Mouse (Mus musculus) midbrain, postnatal 0 days (tissue): ENCODE measurements around the gene Rassf7. TPM values are rescaled to one million over a fixed set of nuclear protein-coding genes. Genes with fewer than 3 reads are reported as not detected.

Source experiments
- ATAC-seq: fragments of 200-750 bp; cut with Nextera tagmentation; 2 replicates; pipeline ENCODE4 v1.8.0; 2017; ENCODE audit warnings: moderate number of reproducible peaks, mild to moderate bottlenecking, moderate TSS enrichment, moderate library complexity; ENCODE audit not compliant: low FRiP score
- DNase-seq: peaks from one replicate; pipeline ENCODE4 v3.0.0-alpha.2; 2015; ENCODE audit warnings: low spot score
- H3K27ac ChIP-seq: fragments of 300-500 bp; sonication (generic); 2 replicates; pipeline ENCODE4 v1.5.1; 2014; ENCODE audit warnings: low read depth, mild to moderate bottlenecking, low read length, mixed read lengths
- H3K27me3 ChIP-seq: fragments of 300-500 bp; sonication (generic); 2 replicates; pipeline ENCODE4 v1.6.1; 2014; ENCODE audit warnings: low read length, control low read depth, mixed read lengths; ENCODE audit not compliant: insufficient read depth
- H3K36me3 ChIP-seq: fragments of 300-500 bp; sonication (generic); 2 replicates; pipeline ENCODE4 v1.6.1; 2014; ENCODE audit warnings: low read length, control low read depth, mixed read lengths; ENCODE audit not compliant: insufficient read depth
- H3K4me1 ChIP-seq: fragments of 300-500 bp; sonication (generic); 2 replicates; pipeline ENCODE4 v1.6.1; 2014; ENCODE audit warnings: mild to moderate bottlenecking, control low read depth, antibody characterized with exemption, low read length, mixed read lengths; ENCODE audit not compliant: insufficient read depth
- H3K4me2 ChIP-seq: fragments of 300-500 bp; sonication (generic); 2 replicates; pipeline ENCODE4 v1.6.1; 2014; ENCODE audit warnings: low read depth, mild to moderate bottlenecking, low read length, mixed read lengths; ENCODE audit not compliant: poor library complexity, severe bottlenecking
- H3K4me3 ChIP-seq: fragments of 300-500 bp; sonication (generic); 2 replicates; pipeline ENCODE4 v1.5.1; 2014; ENCODE audit warnings: low read depth, mild to moderate bottlenecking, low read length, moderate library complexity
- H3K9ac ChIP-seq: fragments of 300-500 bp; sonication (generic); replicated peaks from 2 replicates; pipeline ENCODE4 v1.6.1; 2014; ENCODE audit warnings: mild to moderate bottlenecking, low read length, moderate library complexity, mixed read lengths; ENCODE audit not compliant: poor library complexity, severe bottlenecking
- H3K9me3 ChIP-seq: fragments of 300-500 bp; sonication (generic); 2 replicates; pipeline ENCODE4 v1.6.1; 2016; ENCODE audit warnings: low read length, control low read depth
- CTCF ChIP-seq: IDR thresholded peaks from 2 replicates; pipeline ENCODE4 v1.5.1; 2016; ENCODE audit warnings: antibody characterized with exemption, mild to moderate bottlenecking
- WGBS: fragments of 180-500 bp; shearing (Covaris S2); extraction: QIAGEN DNeasy Blood & Tissue Kit; methylation state at CpG from one replicate; pipeline ENCODE4 v1.1.7; 2014; 5-methylcytosine and 5-hydroxymethylcytosine counted together
- polyA plus RNA-seq: library from polyadenylated mRNA; unstranded; fragments of >200 nt; fragmentation: Nextera tagmentation; extraction: Ambion mirVana; gene quantifications from 2 replicates; pipeline ENCODE4 v1.2.1, GENCODE M21; 2015
- total RNA-seq: library from RNA; depleted of rRNA; stranded (reverse); fragments of >200 nt; gene quantifications from 2 replicates; pipeline ENCODE4 v1.2.3, GENCODE M21; 2014

Rassf7 gene
- total and polyA plus RNA-seq, 2 experiments from 2014 or later = 20.7 to 23.5 TPM

DNA sequence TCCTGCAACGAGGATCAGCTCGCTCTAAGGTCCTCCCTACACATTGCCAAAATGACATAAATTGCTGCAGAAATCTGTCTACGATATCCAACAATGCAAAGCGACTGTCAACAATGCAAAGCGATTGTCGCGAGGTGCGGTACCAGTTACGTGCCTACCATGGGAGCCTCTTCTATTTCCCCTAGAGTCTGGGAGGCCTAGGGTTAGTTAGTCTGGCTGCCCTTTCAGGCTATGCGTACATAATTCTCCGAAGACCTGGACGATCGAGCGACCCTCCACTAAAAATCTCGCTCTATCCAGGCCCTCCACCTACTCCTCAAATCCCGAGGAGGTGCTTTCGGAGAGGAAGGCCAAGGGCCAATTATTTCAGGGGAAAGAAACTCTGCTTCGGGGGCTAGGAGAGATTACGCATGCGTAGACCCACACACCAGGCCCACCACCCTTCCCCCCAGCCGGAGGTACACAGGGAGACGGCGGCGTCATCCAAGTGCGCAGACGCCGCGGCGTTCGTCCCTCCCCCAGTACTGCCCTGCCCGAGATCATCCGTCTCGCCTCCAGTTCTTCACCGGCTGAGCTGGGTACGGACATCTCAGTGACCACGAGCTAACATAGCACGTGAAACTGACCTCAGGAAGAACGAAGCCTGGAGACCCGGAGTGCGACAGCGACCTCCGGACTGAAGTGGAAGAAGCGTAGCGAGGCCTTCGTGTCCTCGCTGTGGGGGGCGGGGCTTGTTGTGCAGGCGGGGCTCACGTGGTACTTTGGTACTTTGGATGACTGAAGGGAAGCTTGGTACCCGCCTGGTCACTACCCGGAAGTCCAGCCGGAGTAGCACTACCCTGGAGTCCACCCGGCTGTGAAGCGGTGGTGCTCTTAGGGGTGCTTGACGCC, 43.3 kb upstream of the Rassf7 start, which contains the start of gene Rnh1:
Gene Rnh1 (minus strand): TSS at position 742 of the 891 bp plus-strand sequence.
- Histone ChIP-seq H3K4me3 (peak within 1 kb of the TSS; percentile 51), H3K4me2 (peak within 1 kb of the TSS; percentile 63), H3K9me3 (no peaks in the 10 kb centered on the region), H3K9ac (peak within 1 kb of the TSS; percentile 65), H3K4me1 (peaks cover 6% of the 10 kb centered on the region; the same call in 1 of the 2 replicates), H3K27me3 (no peaks in the 10 kb centered on the region), H3K27ac (peak within 1 kb of the TSS; percentile 89), H3K36me3 (no peaks in the 10 kb centered on the region)
- TF ChIP-seq CTCF = peak; percentile 17
- 2% methylated on average over 55 of the region's 55 CpGs for WGBS
- peak; percentile 97 for DNase-seq
- peak; percentile 98 for ATAC-seq

DNA sequence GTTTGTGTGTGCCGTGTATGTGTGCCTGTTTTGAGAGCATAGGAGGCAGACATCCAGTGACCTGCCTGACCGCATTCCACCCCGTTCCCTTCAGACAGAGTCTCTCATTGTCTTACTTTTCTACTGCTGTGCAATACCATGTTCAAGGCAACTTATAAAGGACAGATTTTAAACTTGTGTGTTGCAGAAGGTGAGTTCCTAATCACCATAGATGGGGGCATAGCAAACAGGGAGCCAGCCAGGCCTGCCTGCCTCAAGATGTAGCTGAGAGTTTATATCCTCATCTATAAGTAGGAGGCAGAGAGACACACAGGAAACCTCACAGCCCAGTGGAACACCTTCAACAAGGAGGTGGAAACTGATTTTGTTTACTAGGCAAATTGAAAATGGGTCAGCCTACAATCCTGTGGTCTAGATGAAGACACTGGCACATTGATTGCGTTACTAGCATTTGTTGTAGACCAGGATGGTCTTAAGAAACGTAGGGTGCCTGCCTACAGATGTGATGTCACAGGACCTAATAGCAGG, 42.3 kb upstream of the Rassf7 start:
- peaks cover 6% of the 10 kb centered on the region; the same call in 1 of the 2 replicates for H3K4me1 ChIP-seq
- H3K27me3 ChIP-seq = no peaks in the 10 kb centered on the region
- peak overlapping the region; percentile 63 for H3K4me2 ChIP-seq
- ATAC-seq = no peak
- H3K27ac ChIP-seq = 0 out of 2 replicates have a peak overlapping the region, but pooled peaks have one; percentile 89
- no peaks in the 10 kb centered on the region for H3K36me3 ChIP-seq
- peak overlapping the region; percentile 51; the same call in 1 of the 2 replicates for H3K4me3 ChIP-seq
- DNase-seq = no peak
- 85% methylated on average over 5 of the region's 5 CpGs for WGBS
- 0 out of 2 replicates have a peak overlapping the region, but pooled peaks have one; percentile 65 for H3K9ac ChIP-seq
- H3K9me3 ChIP-seq = no peaks in the 10 kb centered on the region
- TF ChIP-seq CTCF = no peak

DNA sequence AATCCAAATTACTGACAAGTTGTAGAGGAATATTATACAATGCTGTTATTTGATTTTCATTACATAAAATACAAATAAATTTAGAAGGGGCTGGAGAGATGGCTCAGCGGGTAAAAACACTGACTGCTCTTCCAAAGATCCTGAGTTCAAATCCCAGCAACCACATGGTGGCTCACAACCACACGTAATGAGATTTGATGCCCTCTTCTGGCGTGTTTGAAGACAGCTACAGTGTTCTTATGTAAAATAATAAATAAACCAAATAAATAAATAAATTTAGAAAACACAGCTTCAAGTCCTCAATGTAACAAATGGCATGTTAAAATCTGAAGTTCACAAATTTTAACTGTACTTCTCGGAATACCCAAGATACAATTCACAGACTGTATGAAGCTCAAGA, 40.6 kb upstream of the Rassf7 start:
- H3K36me3 ChIP-seq = no peaks in the 10 kb centered on the region
- no peak for DNase-seq
- no peak for ATAC-seq
- H3K4me1 ChIP-seq = peaks cover 6% of the 10 kb centered on the region; the same call in 1 of the 2 replicates
- peak; percentile 15 for TF ChIP-seq CTCF
- H3K9ac ChIP-seq = no peak overlapping the region
- no peaks in the 10 kb centered on the region for H3K9me3 ChIP-seq
- no peak overlapping the region for H3K4me2 ChIP-seq
- H3K27ac ChIP-seq = no peak overlapping the region
- H3K4me3 ChIP-seq = no peak overlapping the region
- WGBS = 89% methylated on average over 4 of the region's 4 CpGs
- no peaks in the 10 kb centered on the region for H3K27me3 ChIP-seq

DNA sequence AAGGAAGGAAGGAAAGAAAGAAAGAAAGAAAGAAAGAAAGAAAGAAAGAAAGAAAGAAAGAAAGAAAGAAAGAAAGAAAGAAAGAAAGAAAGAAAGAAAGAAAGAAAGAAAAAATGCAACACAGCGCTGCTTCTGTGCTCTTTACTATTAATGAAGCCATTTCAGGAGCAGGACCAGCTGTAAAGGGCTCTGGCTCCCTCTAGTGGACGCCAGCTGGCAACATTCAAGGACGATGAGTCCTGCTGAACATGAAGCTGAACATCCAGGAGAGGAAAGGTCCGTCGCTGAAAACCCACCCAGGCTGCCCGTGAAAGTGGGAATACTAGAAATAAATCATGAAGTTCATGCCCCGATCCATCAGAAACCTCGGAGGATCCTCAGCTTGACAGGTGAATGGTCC, 39.5 kb upstream of the Rassf7 start:
- under 1% methylated on average over 8 of the region's 8 CpGs for WGBS
- H3K36me3 ChIP-seq = no peaks in the 10 kb centered on the region
- peak overlapping the region; percentile 12; the same call in 1 of the 2 replicates for H3K4me2 ChIP-seq
- no peaks in the 10 kb centered on the region for H3K27me3 ChIP-seq
- no peak overlapping the region for H3K4me3 ChIP-seq
- TF ChIP-seq CTCF = peak; percentile 97
- peak; percentile 94 for DNase-seq
- H3K9ac ChIP-seq = 0 out of 2 replicates have a peak overlapping the region, but pooled peaks have one; percentile 4
- no peak overlapping the region for H3K27ac ChIP-seq
- no peak for ATAC-seq
- H3K4me1 ChIP-seq = peaks cover 6% of the 10 kb centered on the region; the same call in 1 of the 2 replicates
- H3K9me3 ChIP-seq = no peaks in the 10 kb centered on the region

DNA sequence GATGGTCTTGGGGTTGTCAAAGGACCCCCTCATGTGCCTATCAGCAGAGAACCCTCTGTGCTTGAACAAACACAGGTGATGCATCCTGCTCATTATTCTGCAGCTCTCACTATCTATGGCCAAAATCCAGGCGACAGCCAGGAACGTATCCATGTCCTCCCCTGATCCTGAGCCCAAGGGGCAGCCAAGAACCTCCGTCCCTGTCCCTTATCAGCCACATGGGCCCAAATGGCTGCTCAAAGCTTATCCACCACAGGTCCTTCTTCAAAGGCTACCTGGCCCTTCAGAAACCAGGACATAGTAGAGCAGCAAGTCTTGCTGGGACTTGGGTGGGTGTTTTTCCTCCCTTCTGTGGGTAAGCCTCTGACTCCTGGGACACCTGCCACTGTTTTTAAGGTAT, 27.5 kb upstream of the Rassf7 start:
- H3K36me3 ChIP-seq = peaks cover 33% of the 10 kb centered on the region
- ATAC-seq = no peak
- no peaks in the 10 kb centered on the region for H3K9me3 ChIP-seq
- 83% methylated on average over 3 of the region's 3 CpGs for WGBS
- no peak overlapping the region for H3K27ac ChIP-seq
- no peak for TF ChIP-seq CTCF
- no peak overlapping the region for H3K4me2 ChIP-seq
- no peak overlapping the region for H3K9ac ChIP-seq
- H3K4me1 ChIP-seq = peaks cover 8% of the 10 kb centered on the region; the same call in 1 of the 2 replicates
- no peak overlapping the region for H3K4me3 ChIP-seq
- H3K27me3 ChIP-seq = no peaks in the 10 kb centered on the region
- no peak for DNase-seq

DNA sequence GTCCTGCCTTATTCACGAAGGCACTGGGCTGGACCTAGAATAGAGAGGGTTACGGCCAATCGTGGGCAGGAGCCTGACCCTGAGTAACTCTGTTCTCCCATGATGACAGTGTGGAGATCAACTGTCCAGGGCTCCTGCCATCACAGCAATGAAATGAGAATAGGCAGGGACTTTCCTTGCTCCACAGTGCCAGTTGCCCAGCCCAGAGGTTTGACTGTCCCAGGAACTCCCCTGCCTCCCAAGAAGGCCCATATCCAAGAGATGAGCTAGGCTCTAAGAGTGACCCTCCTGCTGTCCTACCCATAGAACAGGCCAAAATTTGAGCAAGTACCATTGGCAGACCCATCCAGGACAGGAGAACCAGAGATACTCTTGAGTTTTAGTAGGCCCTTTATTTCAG, 26.9 kb upstream of the Rassf7 start:
- Histone ChIP-seq H3K4me1 (peaks cover 8% of the 10 kb centered on the region; the same call in 1 of the 2 replicates), H3K36me3 (peaks cover 33% of the 10 kb centered on the region), H3K4me2 (no peak overlapping the region), H3K9ac (no peak overlapping the region), H3K9me3 (no peaks in the 10 kb centered on the region), H3K27me3 (no peaks in the 10 kb centered on the region), H3K27ac (no peak overlapping the region), H3K4me3 (no peak overlapping the region)
- ATAC-seq (no peak), DNase-seq (no peak)
- whole genome bisulfite sequencing = 96% methylated on average over 3 of the region's 3 CpGs
- no peak for TF ChIP-seq CTCF
